Mouse (Mus musculus) effector memory CD4-positive, alpha-beta T cell, adult 5 months (primary cell): ENCODE measurements around the gene Tmem243. TPM values are rescaled to one million over a fixed set of nuclear protein-coding genes. Genes with fewer than 3 reads are reported as not detected.

ENCODE experiments used
- polyA plus RNA-seq: library from polyadenylated mRNA; unstranded; fragments of 100-300 nt; shearing (Covaris generic); gene quantifications from one replicate; pipeline ENCODE4 v1.2.1, GENCODE M21; 2017

Gene Tmem243
- 156 TPM for polyA plus RNA-seq

GRCm38 (mm10) chr5:9100207-9100848 lies at the start of gene Tmem243:
TSS of gene Tmem243 (plus strand) at chr5:9100668.

DNA sequence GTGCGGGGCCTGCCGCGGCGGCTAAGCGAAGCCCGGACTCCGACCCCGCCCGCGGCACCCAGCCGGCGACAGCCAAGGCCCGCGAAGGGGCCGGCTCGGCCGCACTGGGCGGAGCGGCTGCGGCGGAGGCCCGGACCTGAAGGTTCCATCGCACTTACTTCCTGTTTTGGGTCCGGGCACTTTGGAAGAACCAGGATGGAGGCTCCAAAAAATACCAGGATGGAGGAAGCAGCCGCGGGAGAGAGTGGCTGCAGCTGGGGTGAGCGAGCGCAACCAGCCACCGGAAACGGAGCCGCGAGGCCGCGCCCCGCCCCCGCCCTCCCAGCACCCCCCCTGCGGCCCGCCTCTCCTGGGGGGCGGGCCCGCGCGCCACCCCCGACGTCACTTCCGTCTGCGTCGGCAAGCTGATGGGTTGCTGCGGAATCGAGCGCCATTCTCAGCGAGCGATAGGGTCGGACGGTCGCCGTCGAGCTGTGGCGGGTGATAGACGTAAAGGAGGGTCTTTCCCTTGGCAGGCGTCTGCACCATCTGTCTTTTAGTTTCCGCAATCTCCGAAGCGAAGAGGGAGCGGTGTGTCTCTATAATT lies 61.1 kb downstream of the Tmem243 start, which contains the start of gene Dmtf1:
TSS of gene Dmtf1 (minus strand) at position 321 of the 586 bp plus-strand sequence.

Other genes with a start within 250 kb of the Tmem243 start
- 0.76 TPM for gene Abcb4, start 207.0 kb upstream of the Tmem243 start, polyA plus RNA-seq
- 62.1 TPM for gene Crot, start 103.3 kb upstream of the Tmem243 start, polyA plus RNA-seq
- gene Dmtf1, start 61.1 kb downstream of the Tmem243 start, polyA plus RNA-seq = 76.1 TPM
- gene 9330182L06Rik, start 165.4 kb downstream of the Tmem243 start, polyA plus RNA-seq = 0.25 TPM